Mouse (Mus musculus): Measurements from ENCODE around the gene Adamts16. TPM values are rescaled to one million over a fixed set of nuclear protein-coding genes. Genes with fewer than 3 reads are reported as not detected.

Adamts16 gene
- total RNA-seq, 2 experiments from 2014 or later: not detected

DNA sequence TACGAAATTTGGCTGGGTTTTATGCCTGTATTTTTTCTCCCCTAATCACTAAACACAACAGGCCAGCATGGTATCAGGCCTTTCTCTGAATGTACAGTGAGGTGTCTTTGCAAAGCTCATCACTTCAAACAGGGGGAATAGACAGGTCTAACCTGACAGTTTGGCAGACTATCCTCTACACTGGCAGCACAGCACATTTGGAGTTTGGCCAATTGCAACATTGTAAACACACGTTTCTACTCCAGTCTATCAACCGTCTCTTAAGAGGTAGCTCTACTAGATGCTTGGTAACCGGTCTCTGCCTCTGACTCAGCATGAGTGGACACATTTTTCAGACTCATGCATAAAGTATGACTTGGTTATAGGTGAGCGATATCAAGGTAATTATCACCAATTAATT, 4.0 kb downstream of the Adamts16 start:
- no peak for ATAC-seq (replicated peaks; ENCODE audit: low FRiP score, poor library complexity, severe bottlenecking)

DNA sequence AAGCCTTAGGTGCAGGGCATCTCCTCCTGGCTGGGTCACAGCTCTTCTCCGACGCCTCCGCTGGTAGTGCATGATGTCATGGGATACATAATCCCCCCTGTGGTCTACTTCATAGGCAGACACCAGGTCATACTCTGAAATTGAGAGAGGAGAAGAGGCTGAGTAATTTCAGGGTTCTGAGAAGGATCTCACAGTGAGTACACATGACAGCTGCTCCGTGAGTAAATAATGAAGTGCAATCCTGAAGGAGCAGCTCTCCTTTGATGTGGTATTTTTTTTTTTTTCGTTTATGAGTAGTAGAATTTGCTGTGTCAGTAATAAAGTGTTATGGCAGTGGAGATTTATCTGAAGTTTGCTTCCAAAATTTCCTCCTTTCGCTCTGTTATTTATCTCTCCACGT, 5.4 kb downstream of the Adamts16 start:
- no peak for ATAC-seq (replicated peaks; ENCODE audit: low FRiP score, poor library complexity, severe bottlenecking)

DNA sequence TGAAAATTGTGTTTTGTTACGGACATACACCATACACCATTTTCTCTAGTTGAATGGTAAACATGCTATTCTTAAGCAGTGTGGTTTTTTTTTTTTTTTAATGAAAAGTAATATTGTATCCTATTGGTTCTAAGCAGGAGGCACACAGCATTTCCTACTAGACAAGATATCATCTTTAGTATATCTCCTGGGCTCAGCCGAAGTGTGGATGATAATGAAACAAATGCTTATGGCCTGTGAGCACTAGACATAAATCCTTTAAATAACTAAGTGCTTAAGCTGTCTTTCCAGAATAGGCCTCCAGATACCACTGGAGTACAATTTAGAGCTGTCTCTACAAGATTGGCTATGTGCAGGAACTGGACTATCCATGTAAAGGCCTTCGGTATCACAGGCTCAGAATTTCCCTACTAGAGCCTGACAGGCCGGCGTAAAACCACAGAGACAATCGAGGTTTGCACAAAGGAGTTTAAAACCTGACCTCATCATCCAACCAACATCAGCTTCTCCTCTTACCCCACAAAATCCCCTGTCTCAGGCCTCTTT, 8.9 kb downstream of the Adamts16 start:
- no peak for ATAC-seq (replicated peaks; ENCODE audit: low FRiP score, poor library complexity, severe bottlenecking)

DNA sequence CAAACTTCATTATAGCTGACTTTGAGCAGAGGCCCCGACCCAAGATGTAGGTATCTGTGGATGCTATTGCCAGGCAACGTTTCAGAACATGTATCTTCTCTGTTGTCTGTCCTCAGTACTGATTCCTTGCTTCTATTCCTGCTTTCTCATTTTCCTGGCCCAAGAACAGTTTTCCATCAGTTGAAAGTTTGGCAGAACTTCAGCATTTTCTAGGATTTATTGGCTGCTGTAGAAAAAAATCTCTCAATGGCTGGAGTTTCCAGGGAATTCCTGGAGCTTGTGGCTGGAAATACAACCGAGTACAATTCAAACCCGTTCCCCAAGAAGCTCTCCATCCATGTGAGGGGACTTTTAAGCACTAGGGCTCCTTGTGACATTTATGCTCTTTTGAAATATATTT, 10.6 kb downstream of the Adamts16 start:
- ATAC-seq (replicated peaks; ENCODE audit: low FRiP score, poor library complexity, severe bottlenecking): no peak

DNA sequence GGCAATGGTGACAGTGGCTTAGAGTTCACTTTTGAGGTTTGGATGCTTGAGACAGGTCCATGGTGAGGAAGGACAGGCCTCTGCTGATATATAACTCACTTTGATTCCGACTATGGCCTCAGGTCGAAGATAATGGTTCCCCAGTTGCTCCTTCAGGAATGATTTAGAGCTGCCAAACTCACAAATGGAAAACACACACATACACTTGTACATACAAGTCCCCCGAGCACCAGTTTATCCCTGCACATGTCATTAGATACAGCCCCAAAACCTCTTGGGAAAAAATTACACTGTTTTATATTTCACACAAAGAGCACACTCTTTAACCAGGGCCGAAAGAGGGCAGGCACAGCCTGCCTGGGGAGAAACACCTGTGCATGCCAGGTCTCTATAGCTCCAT, 14.1 kb downstream of the Adamts16 start:
- ATAC-seq (replicated peaks; ENCODE audit: low FRiP score, poor library complexity, severe bottlenecking): no peak

DNA sequence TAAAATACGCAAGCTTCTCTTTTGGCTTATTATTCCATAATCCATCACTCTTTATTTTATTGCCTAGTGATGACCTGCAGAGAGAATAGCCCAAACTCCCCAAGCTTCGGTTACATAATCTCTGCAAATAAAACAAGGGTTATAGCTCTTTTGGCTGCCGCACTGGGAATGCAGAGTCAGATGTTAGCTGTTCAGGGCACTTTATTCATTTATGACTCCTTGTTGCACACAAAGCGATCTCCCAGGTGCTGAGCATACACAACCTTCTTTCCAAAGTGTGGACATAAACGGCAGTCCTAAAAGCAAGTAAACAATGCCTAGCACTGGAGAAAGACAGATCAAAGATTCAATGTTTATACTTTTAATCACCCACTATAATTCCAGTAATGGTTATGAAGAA, 16.3 kb downstream of the Adamts16 start:
- no peak for ATAC-seq (replicated peaks; ENCODE audit: low FRiP score, poor library complexity, severe bottlenecking)

DNA sequence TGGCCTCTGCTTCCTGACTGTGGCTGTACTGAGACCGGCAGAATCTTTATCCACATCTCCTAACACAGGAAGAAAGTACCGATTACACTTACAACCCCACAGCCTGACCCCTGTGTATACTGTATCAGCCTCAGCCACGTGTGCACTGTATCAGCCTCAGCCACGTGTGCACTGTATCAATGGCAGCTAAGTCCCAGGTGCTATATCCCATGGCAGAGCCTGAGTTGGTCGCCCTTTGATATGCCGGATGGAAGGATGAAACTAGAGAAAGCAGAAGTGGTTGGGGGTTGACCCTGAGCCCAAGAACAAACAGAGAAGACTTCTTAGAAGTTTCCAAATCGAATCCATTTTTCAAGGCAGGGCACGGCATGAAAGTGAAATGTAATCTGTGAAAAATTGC, 17.9 kb downstream of the Adamts16 start:
- ATAC-seq (replicated peaks; ENCODE audit: low FRiP score, poor library complexity, severe bottlenecking): no peak

DNA sequence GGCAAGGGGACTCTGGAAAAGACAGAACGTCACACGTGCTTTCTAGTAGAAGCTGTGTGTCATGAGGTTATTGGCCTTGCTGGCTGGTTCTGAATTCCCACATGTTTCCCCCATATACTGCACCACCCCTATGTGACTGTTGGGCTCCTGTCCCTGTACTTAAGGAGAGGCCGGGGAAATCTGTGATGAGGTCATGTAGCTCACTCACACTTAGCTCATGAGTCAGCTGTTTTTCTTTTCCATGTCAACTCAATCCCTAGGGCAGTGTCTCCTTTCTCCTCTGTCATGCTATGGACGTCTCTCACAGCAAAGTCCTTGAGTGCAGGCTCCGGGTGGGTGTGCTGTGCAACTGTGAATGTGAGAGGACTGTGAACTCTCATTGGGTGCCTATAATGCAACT, 22.6 kb downstream of the Adamts16 start:
- ATAC-seq (replicated peaks; ENCODE audit: low FRiP score, poor library complexity, severe bottlenecking): no peak

DNA sequence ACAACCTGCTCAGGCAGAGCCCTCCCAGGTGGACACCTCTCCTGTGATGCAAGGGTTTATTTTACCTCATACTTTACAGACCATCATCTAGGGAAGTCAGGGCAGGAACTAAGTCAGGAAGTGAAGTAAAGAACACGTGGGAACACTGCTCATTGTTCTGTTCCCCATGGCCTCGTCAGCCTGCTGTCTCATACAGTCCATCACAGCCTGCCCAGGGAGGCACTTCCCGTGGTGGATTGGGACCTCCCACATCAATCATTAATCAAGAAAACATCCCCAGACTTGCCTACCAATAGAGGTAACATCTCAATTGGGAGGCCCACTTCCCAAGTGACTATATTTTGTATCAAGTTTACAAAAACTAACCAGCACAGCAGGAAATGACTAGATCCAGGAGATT, 27.2 kb downstream of the Adamts16 start:
- ATAC-seq (replicated peaks; ENCODE audit: low FRiP score, poor library complexity, severe bottlenecking): no peak

DNA sequence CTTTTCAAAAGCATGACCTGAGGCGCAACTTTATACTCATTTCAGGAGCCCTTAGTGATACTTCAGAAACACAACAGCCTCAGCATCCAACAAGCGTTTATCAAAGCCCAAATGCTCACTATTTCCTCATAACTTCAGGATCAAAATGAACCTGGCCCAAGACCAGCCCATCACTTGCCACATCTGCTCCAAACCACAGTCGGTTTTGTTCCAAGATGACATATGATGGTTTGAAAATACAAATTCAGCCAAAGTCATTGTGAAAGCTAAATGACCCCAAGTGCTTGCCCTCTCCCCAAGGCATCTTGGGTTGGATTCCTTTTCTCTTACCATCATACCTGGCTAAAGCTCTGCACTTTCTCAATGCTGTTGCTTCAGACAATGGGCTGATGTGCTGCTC, 36.1 kb downstream of the Adamts16 start:
- no peak for ATAC-seq (replicated peaks; ENCODE audit: low FRiP score, poor library complexity, severe bottlenecking)

DNA sequence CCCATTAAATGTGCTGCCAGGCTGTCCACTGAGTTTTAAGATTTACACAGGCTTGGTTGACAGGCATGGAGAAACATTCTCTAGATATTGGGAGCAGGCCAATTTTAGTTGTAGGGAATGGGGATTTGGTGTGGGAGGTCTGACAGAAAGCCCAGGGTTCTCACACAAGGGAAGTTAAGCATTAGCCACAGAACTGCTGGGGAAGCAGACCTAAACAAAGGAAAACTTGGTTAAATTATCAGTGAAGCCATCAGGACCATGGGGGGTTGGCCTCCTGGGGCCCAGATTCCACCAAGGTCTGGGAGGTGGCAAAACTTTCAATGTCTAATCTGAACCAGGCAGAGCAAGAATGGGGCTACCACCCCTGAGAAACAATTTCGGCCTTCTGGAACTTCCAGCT, 38.8 kb downstream of the Adamts16 start:
- ATAC-seq (replicated peaks; ENCODE audit: low FRiP score, poor library complexity, severe bottlenecking): no peak

DNA sequence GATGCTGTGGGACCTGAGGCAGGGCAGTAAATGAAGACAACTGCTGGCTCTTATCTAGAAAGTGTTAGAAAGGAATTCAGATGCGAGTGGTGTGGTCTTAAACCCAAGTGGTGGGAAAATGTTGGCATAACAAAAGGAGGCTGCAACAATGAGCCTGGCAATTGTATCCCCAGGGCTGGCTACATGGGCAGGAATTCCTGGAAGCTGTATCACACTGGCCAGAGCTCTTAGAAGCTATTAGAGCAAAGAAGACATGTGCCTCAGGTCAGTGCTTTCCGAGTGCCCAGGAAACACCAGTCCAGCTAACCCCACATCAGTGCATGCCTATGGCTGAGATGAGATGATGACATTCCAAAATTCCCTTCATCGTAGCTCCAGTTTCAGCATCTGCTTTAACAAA, 42.3 kb downstream of the Adamts16 start:
- no peak for ATAC-seq (replicated peaks; ENCODE audit: low FRiP score, poor library complexity, severe bottlenecking)

DNA sequence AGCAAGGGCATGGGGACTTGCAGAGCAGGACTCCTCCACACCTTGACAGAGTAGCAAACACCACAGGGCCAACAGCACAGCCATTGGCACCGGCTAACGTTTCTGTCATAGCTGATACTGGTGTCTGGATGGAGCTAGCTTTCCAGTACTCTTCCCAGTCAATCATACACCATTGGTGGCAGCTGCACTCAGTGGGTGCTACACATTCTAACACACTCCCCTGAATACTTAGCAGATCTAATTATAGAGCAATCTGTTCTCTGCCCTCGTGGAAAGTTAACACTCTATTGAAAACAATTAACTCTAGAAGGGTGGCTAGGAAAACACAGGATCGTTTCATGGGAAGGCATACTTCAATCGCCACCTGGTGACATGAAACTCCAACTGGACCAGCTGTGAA, 43.2 kb downstream of the Adamts16 start:
- ATAC-seq (replicated peaks; ENCODE audit: low FRiP score, poor library complexity, severe bottlenecking): no peak

DNA sequence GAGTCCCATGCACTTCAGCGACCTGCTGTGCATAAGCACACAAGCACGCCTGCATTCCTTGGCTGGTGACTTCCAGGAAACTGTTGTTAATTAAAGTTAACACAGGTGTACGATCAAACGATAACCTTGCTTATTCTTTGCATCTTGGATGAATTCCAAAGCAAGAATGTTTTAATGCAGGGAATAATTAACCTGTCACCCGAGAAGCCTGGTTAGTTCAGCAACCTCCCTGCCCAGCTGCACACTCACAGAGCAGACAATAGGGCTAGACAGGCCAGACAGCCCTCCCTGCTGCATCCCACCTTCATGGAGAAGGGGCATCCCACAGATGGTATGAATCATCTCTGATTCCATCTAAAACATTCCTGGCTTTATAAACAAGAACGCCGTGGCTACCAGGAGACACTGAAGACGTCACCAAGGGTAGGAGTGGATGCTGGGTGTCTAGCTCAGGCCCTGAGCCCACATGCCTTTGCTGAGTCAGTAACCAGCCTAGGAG, 47.5 kb downstream of the Adamts16 start:
- no peak for ATAC-seq (replicated peaks; ENCODE audit: low FRiP score, poor library complexity, severe bottlenecking)

DNA sequence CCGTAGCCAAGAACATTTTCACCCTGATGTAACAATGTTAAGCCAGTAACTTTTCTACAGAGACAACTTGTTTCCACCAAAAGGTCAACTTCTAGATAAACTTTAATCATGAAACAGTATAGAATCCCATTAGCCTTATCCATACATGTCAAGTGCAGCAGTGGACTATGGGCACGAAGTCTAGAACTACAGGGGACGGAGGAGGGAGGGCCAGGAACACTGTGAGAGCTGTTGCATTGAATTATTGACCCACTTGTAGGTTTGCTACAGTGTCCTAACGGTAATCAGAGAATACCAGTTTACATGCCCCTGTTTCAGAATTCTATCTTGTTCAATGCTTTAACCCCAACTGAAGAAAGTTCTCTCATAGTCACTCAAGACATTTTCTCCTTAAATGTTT, 48.0 kb downstream of the Adamts16 start:
- no peak for ATAC-seq (replicated peaks; ENCODE audit: low FRiP score, poor library complexity, severe bottlenecking)

DNA sequence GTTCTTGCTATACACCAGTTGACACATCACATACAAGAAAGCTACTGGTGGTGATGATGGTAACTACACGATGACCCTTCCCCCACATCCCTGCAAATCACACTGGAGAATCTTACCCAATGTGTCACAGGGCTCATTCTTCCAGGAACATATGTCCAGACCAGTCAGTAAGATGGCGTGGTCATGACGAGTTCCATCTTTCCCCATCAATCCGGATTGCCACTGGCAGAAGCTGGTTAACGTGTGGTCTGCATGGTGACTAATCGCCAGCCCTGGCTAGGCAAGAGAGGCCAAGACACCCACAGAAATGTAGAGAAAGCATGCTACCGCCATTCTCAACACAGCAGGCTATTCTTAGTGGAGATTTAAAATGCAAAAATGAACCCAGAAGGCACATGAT, 48.7 kb downstream of the Adamts16 start:
- no peak for ATAC-seq (replicated peaks; ENCODE audit: low FRiP score, poor library complexity, severe bottlenecking)

DNA sequence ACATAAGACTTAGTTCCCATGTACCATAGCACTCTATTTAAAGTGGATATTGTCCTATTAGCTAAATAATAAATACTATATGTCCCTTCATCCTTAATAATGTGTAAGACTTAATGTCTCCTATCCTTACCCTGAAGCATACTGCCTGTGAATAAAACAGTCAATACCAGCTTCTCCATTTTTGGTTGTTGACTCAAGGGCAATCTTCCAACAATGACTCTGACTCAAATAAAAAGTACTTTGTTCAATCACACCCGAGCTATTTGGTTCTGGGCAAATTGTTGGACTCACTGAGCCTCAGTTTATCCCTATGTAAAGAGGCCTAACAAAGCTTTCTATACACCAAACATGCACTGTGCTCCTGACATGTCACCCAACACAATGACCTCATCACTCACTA, 51.8 kb downstream of the Adamts16 start:
- ATAC-seq (replicated peaks; ENCODE audit: low FRiP score, poor library complexity, severe bottlenecking): no peak

DNA sequence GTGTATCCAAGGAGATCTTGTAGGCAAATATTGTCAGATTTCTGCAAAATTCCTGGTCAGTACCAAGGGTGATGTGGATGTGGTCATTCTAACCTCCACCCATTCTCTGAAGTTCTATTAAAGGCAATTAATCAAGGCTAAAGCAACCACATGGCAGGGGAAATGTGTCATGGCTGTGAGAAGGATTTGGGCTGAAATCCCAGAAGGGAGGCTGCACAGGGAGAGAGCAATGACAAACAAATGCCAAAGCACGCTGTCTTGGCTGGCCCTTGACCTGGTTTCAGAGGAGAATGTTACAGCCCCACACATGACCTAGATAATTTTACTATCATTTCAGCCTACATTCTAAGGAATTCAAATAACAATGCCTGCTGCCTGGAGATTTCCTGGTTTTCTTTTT, 52.6 kb downstream of the Adamts16 start:
- no peak for ATAC-seq (replicated peaks; ENCODE audit: low FRiP score, poor library complexity, severe bottlenecking)

DNA sequence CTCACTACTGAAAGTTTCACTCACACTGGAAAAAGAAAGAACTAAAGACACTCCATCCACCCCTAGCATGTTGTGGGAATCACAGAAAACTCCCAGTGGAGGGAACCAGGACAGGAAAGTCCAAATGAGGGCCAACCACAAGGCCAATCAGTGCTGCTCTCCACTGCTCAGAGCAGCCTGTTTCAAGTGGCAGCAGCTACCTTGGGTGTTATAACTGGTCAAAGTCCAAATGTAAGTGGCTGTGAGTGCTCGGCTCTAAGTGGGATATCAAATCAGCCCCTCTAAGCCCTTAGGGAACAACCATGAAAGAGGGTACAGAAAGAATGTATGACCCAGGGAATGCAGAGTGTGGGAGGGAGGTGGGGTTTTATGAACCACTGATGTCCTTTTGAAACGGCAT, 56.5 kb downstream of the Adamts16 start:
- ATAC-seq (replicated peaks; ENCODE audit: low FRiP score, poor library complexity, severe bottlenecking): no peak

DNA sequence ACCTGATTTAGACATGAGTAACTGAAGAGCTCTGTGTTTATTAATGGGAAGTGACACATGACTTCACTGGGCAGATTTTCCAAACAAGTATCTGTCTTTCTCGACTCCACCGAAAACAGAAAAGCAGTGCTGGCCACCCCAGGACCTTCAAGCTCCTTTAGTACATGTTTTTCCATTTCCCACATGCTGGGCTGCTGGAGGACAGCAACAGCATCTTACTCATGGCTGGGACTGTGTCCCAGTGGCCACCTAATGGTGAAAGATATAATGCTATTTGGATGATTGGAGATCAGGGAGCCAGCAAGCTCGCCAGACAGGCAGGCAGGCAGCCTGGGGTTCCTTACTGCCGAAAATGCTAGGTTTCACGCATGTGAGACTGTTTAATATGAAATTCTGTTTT, 57.5 kb downstream of the Adamts16 start:
- ATAC-seq (replicated peaks; ENCODE audit: low FRiP score, poor library complexity, severe bottlenecking): no peak

DNA sequence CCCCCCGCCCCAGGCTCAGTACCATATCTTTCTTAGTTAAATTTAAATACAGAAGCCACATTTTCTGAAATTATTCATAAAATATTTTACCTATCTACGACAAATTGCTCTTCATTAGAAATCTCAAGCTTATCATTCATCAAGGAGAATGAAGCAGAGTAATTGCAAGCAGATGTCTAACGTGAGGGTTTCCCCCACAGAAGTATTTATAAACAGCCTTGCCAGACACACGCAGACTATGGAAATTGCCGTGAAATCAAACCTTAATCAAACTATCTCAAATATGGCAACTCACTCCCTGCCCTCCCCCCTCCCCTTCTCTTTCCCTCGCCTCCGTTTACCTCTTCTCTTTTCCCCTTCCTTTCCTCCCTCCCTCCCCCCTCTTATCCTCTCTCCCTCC, 61.8 kb downstream of the Adamts16 start:
- ATAC-seq (replicated peaks; ENCODE audit: low FRiP score, poor library complexity, severe bottlenecking): no peak

DNA sequence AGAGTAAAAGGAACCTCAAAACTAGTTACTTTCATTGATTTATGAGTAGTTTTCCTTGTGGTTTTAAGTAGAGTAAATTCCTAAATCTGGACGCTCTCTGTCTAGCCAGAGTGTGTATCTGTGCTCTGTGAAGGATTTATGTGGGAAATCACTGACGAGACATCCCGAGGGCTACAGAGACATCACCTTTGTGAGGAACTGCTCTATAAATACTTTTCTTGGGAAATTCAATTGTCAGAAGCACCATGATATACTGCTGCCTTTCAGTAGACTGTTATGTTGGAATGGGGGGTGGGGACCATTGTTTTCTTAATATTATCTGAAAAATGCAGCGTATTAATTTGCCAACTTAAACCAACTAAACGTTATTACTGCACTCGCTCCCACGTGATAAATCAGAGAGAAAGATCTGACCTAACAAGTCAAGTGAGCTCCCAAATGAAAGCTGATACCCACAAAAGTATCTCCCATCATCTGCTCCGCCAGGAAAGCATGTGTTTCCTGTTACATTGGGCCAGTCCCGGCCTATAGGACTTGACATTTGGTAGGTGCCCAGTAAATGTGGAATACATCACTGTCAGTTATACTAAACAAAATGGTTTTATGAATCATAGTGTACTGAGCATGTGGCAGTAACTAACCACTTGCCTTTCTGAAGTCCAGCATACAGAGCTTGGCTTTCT, 62.6 kb downstream of the Adamts16 start:
- ATAC-seq (replicated peaks; ENCODE audit: low FRiP score, poor library complexity, severe bottlenecking): no peak

Data from erythroblast, adult 5-6 weeks (primary cell).